Mouse (Mus musculus) subcutaneous adipose tissue, adult 2 months (tissue): ENCODE measurements around the gene Crnn. TPM values are rescaled to one million over a fixed set of nuclear protein-coding genes. Genes with fewer than 3 reads are reported as not detected.

ENCODE experiments used
- polyA plus RNA-seq: library from polyadenylated mRNA; depleted of rRNA; stranded (reverse); fragments of >200 nt; gene quantifications from 2 replicates; pipeline ENCODE4 v1.2.3, GENCODE M21; 2012; ENCODE audit warnings: low replicate concordance; rRNA removed

Crnn gene
- not detected in 2 replicates for polyA plus RNA-seq

DNA sequence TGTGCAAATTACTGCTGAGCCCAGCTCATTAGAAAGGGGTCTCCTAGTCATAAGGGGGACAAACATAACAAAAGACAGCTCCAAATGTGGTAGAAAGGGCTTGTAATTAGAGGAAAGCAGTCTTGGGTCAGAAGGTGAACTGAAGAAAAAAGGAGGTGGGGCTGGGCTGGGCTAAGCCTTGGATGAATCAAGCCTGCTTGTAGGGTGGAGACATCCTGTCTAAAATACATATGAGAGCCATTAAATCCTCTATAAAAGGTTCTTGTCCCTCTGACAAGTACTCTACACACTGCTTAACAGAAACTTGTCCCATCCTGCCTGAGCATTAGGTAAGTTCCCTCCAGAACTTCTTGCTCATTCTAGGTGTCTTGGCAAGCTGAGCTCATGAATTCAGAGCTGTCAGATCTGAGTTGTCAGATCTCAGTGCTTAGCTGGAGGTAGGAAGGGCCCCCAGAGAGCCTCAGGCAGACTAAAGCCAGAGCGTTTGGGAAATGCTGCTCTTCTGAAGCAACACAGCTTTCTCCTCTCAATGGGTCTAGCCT is at the start of gene Crnn:
Gene Crnn (plus strand): TSS at position 278 of the 542 bp plus-strand sequence.

DNA sequence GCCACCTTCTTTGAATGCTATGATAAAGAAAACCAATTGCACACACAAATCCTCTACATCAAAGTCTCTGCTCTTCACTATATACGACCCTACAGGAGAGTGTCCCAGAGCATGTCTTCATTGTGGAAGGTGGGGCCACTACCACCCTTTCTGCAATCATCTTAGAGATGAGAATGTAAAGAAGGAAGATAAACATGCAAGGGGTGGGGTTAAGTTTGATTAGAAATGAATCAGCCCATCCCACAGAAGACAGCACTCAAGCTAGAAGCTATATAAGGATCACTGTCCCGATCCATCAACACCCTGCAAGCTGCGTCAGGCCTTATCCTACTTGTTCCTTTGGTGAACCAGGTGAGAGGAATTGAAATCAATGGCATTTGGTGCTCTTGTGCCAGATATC is 52.4 kb downstream of the Crnn start, which contains the start of gene Flg2:
Gene Flg2 (plus strand): TSS at position 301 of the 400 bp plus-strand sequence.

Other genes with a start within 250 kb of the Crnn start
- gene Lce3a, start 218.6 kb upstream of the Crnn start, polyA plus RNA-seq = not detected in 2 replicates
- not detected in 2 replicates for gene Lce3b, start 211.8 kb upstream of the Crnn start, polyA plus RNA-seq
- 0.27 TPM in 1 of 2 replicates, not detected in the other for gene Lce3c, start 200.3 kb upstream of the Crnn start, polyA plus RNA-seq
- gene Lce3d, start 187.4 kb upstream of the Crnn start, polyA plus RNA-seq = not detected in 2 replicates
- gene Lce3e, start 177.7 kb upstream of the Crnn start, polyA plus RNA-seq = not detected in 2 replicates
- gene Lce3f, start 152.6 kb upstream of the Crnn start, polyA plus RNA-seq = not detected in 2 replicates
- not detected in 2 replicates for gene Crct1, start 129.1 kb upstream of the Crnn start, polyA plus RNA-seq
- not detected in 2 replicates for gene Lce1m, start 125.7 kb upstream of the Crnn start, polyA plus RNA-seq
- not detected in 2 replicates for gene Gm4858, start 76.0 kb upstream of the Crnn start, polyA plus RNA-seq
- not detected in 2 replicates for gene Flg2, start 52.5 kb downstream of the Crnn start, polyA plus RNA-seq
- not detected in 2 replicates for gene Flg, start 128.7 kb downstream of the Crnn start, polyA plus RNA-seq
- 0.01 TPM in 1 of 2 replicates, not detected in the other for gene Hrnr, start 175.0 kb downstream of the Crnn start, polyA plus RNA-seq
- not detected in 2 replicates for gene Rptn, start 248.9 kb downstream of the Crnn start, polyA plus RNA-seq